Mouse (Mus musculus): ENCODE data around the gene Sult6b1.

Sult6b1 gene

DNA sequence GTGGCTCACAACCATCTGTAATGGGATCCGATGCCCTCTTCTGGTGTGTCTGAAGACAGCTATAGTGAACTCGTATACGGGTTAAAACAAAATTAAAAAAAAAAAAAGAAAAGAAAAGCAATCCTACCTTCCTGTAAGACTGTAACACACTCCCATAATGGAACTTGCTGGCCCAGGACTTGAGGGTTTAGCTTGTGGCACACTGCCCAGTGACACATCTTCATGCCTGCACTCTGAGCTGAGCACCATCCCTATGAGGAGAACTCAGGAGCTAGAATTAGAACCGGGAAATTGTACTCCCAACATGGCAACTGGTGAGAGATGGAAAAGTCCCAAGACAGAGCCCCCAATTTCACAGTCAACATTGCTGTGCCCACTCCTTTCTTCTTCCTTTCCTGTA is 23.5 kb downstream of the Sult6b1 start:
- DNase-seq, result no peak

- DNase-seq, result peak; percentile 57
Observed at GRCm38 (mm10) chr17:78882401-78883112, 24.2 kb downstream of the Sult6b1 start, which contains the start of gene Eif2ak2. Gene Eif2ak2, minus strand, starts transcription at chr17:78882573.

DNA sequence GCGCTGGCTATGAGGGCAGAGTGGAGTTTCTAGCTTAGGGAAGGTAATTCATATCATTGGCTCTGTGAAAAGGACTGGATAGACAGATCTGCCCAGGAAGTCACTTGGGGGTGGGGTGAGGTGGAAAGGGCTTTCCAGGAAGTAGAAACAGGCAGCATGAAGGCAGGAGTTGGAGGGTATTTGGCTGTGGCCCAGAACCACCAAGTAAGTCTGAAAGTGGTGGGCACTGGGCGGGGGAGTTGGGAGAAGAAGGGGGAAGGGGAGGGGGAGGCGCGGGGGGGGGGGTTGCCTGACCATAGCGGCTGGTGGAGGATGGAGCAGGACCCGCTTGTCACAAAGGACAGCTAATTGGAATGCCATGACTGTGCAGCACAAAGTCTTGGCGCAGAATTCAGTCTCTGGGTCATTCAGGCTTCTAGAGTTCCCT is 24.9 kb downstream of the Sult6b1 start:
- DNase-seq, result no peak

- no peak for DNase-seq
Observed at GRCm38 (mm10) chr17:78873886-78874285, 32.9 kb downstream of the Sult6b1 start.

- no peak for DNase-seq
Observed at GRCm38 (mm10) chr17:78856243-78856642, 50.5 kb downstream of the Sult6b1 start.

DNA sequence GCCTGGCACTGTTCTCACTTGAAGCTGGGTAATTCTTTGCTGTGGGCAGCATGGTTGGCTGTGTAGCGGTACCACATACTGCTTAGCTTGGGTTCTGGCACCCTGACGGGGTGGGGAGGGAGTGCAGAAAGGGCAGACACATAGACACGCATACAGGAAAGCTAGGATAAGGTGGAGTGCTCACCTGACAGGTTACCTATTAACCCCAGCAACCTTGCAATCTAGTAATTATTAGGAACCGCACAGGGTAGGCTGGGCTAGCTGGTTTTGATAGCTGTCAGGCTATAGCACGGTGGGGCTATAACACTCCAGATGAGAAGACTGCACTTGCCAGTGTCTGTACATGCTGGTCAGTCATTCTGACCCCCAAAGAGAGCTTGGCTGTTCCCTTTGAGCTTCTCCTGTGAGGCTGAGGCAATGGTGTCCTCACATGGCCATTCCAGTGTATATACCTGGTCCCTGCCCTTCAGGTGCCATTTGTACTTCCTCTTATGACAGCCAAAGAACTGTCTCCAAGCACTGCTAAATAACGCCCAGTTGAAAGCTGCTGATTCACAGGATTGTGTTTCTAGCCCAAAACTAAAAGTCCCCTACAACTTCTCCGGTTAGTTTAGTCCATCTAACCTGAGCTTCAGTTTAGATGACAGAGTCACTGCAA is 64.4 kb downstream of the Sult6b1 start:
- DNase-seq, result no peak

DNA sequence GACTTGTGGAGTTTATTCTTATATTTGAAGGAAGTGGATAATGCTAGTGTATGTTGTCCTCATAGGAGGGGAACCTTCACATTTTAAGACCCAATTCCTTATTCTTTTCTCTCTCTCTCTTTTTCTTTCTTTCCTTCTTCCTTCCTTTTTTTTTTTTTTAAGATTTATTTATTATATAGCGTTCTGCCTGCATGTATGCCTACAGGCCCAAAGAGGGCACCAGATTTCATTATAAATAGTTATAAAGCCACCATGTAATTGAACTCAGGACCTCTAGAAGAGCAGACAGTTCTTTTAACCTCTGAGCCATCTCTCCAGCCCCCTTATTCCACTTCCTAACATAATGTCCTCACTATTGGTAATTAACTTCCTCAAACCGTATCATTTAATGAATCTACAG is 70.7 kb downstream of the Sult6b1 start:
- DNase-seq, result no peak

GRCm38 (mm10) chr17:78834856-78835835 is 71.6 kb downstream of the Sult6b1 start, which contains the start of the genes Heatr5b and Gpatch11:
Gene Heatr5b, minus strand, starts transcription at chr17:78835364.
Gene Gpatch11, plus strand, starts transcription at chr17:78835567.
- DNase-seq, result peak; percentile 98
